Mouse (Mus musculus): Measurements from ENCODE around the gene Olfr166.
"Not testable (repeated sequence)": the region's sequence is repeated elsewhere in the genome, so short reads cannot be mapped to it uniquely, and the experiment has no call there.

Olfr166 gene

DNA sequence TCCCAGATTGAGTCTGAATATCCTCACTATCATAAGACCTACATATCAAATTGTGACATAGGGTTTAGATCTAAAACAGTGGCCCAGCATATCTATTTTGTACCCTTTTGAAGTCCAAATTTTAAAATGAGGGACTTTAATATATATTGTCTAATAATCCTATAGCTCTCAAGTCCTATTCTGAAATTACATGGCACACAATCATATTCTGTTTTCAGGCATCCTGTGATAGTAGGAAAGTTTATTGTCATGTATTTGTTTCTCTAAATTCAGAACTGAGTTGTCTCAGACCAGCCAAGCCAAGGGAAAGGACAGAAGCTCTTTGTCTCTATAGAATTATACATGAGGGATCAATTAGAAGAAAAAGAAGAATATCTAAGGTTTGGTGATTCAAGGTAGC, at the start of gene Olfr166:
Gene Olfr166, plus strand, starts transcription at position 301 of the 400 bp plus-strand sequence.
- no peak for DNase-seq (ENCODE audit: low spot score)

DNA sequence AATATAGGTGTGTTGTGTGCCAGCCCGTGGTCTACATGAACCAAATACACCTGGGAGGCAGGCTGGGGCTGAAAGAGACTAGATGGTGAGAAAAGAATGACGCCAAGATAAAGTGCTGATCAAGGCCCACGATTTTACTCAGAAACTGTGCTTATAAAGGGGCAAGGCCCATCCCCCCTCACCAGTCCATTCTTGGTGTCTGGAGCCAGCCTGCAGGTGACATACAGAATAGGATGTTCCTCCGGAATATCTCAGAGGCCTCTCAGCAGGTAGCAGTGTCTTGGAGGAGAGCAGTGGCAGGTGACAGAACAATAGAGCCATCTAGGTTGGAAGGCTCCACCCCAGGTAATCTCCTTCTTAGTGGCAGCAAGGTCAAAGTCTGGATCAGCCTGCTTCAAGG, 24.8 kb upstream of the Olfr166 start:
- not testable (repeated sequence) for DNase-seq (ENCODE audit: low spot score)

DNA sequence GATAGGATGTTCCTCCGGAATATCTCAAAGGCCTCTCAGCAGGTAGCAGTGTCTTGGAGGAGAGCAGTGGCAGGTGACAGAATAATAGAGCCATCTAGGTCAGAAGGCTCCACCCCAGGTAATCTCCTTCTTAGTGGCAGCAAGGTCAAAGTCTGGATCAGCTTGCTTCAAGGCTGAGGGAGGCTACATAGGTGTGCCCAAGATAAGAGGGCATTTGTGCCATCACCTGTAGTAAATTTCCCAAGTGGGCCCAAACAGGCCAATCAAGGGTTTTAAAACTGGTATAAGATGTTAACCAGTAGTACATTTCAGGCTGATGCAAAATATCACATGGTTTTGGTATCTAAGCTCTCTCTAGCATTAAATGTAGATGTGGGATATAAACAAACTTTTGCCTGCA, 19.1 kb upstream of the Olfr166 start:
- DNase-seq (ENCODE audit: low spot score): no peak

DNA sequence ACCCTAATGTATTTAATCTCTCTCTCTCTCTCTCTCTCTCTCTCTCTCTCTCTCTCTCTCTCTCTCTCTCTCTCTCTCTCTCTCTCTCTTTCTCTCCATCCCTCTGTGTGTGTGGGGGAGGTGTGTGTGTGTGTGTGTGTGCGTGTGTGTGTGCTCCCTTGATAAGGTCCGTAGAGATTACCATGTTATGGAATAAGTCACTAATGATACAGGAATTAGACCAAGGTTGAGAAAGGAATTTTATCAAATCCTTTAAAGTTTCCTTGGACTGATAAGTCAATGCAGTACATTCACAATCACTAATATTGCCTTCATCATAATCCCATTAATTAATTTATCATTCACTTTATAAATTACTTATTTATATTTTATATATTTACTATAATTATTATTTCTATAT, 38.7 kb downstream of the Olfr166 start, which contains the start of gene Olfr167:
Gene Olfr167, minus strand, starts transcription at position 101 of the 400 bp plus-strand sequence.
- DNase-seq (ENCODE audit: low spot score): no peak

DNA sequence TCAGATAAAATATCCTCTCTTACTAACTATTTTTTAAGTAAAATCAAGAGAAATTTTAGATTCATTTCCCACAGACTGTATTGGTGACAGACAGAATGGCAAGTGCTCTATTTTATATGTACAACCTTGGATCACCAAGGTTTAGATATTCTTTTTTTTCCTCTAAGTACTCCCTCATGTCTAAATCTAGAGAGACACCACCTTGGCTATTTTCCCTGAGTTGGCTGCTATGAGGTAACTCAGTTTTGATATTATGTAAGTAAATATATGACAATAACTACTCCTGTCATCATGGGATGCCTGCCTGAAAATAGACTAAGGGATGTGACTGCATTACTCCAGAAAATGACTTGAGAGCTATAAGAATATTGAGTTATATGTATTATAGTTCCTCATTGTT, 52.0 kb downstream of the Olfr166 start, which contains the start of gene Olfr168:
Gene Olfr168, minus strand, starts transcription at position 101 of the 400 bp plus-strand sequence.
- no peak for DNase-seq (ENCODE audit: low spot score)
